Mouse (Mus musculus) gastrocnemius, adult 2 months (tissue): ENCODE results near the gene B4gat1. TPM values are rescaled to one million over a fixed set of nuclear protein-coding genes. Genes with fewer than 3 reads are reported as not detected.
A peak's percentile ranks its signal among the peaks of the same experiment; 100 is the strongest.

Experiments used
- DNase-seq: peaks from one replicate; pipeline ENCODE4 v3.0.0; 2022
- H3K27ac ChIP-seq: fragments of 200-600 bp; 2 replicates; pipeline ENCODE4 v1.8.1; 2022; ENCODE audit warnings: mild to moderate bottlenecking
- H3K4me3 ChIP-seq: fragments of 200-600 bp; 2 replicates; pipeline ENCODE4 v1.8.1; 2022; ENCODE audit warnings: mild to moderate bottlenecking, moderate library complexity
- CTCF ChIP-seq: fragments of 200-600 bp; IDR thresholded peaks from 2 replicates; pipeline ENCODE4 v1.8.1; 2022; ENCODE audit warnings: antibody characterized with exemption, mild to moderate bottlenecking, moderate library complexity
- intact Hi-C: fragments of 180-260 bp; cut with DNase I; formaldehyde crosslinking; loops from one replicate; pipeline ENCODE4 v1.15.1; 2025
- total RNA-seq, 2 experiments: library from RNA; stranded (reverse); gene quantifications; 2 replicates each; pipeline ENCODE4 v1.2.3; 2021

Gene B4gat1
- total RNA-seq, 2 experiments from 2014 or later = 20.0 to 22.4 TPM

- TF ChIP-seq CTCF = no peak
- no peak overlapping the region for H3K27ac ChIP-seq
- H3K4me3 ChIP-seq = no peak overlapping the region
Measured at GRCm38 (mm10) chr19:5013138-5013537, 25.5 kb upstream of the B4gat1 start.

GRCm38 (mm10) chr19:5014961-5015398, 23.6 kb upstream of the B4gat1 start:
- intact Hi-C loops = loop anchor here (5.0 kb wide), 3 partner anchors 43 to 602 kb away; no protein-coding TSS in a partner anchor
- peak; percentile 29 for DNase-seq
- peak; percentile 69 for TF ChIP-seq CTCF
- Histone ChIP-seq H3K27ac (no peak overlapping the region), H3K4me3 (no peak overlapping the region)

More at GRCm38 (mm10) chr19:5013138-5013537, 25.5 kb upstream of the B4gat1 start:
- DNase-seq = peak; percentile 3
- intact Hi-C loops = loop anchor here (5.0 kb wide), 2 partner anchors 41 to 604 kb away; no protein-coding TSS in a partner anchor

GRCm38 (mm10) chr19:5016221-5016742, 22.3 kb upstream of the B4gat1 start:
- DNase-seq = peak; percentile 12
- no peak for TF ChIP-seq CTCF
- intact Hi-C loops = loop anchor here (5.0 kb wide), 1 partner anchor 56 kb away; no protein-coding TSS in a partner anchor
- no peak overlapping the region; the same call in 1 of the 2 replicates for H3K27ac ChIP-seq
- H3K4me3 ChIP-seq = peak overlapping the region; percentile 36; the same call in 1 of the 2 replicates

- peak; percentile 78 for DNase-seq
- intact Hi-C loops = loop anchor here (5.0 kb wide), 1 partner anchor 56 kb away; no protein-coding TSS in a partner anchor
- no peak overlapping the region; the same call in 1 of the 2 replicates for H3K27ac ChIP-seq
- TF ChIP-seq CTCF = peak; percentile 91
- peak overlapping the region; percentile 36; the same call in 1 of the 2 replicates for H3K4me3 ChIP-seq
Measured at GRCm38 (mm10) chr19:5016782-5017181, 21.8 kb upstream of the B4gat1 start.

GRCm38 (mm10) chr19:5017611-5018010, 21.0 kb upstream of the B4gat1 start:
- intact Hi-C loops = loop anchor here (5.0 kb wide), 1 partner anchor 55 kb away; no protein-coding TSS in a partner anchor

GRCm38 (mm10) chr19:5018191-5018590, 20.4 kb upstream of the B4gat1 start:
- intact Hi-C loops = loop anchor here (5.0 kb wide), 1 partner anchor 54 kb away; no protein-coding TSS in a partner anchor

More at GRCm38 (mm10) chr19:5017611-5018010, 21.0 kb upstream of the B4gat1 start:
- Histone ChIP-seq H3K27ac (no peak overlapping the region), H3K4me3 (no peak overlapping the region)
- no peak for TF ChIP-seq CTCF
- peak; percentile 2 for DNase-seq

GRCm38 (mm10) chr19:5021416-5021815, 17.2 kb upstream of the B4gat1 start:
- TF ChIP-seq CTCF = no peak
- Histone ChIP-seq H3K27ac (no peak overlapping the region), H3K4me3 (no peak overlapping the region)
- intact Hi-C loops = no loop called here
- no peak for DNase-seq

More at GRCm38 (mm10) chr19:5018191-5018590, 20.4 kb upstream of the B4gat1 start:
- DNase-seq = peak; percentile 6
- Histone ChIP-seq H3K27ac (no peak overlapping the region), H3K4me3 (no peak overlapping the region)
- no peak for TF ChIP-seq CTCF

GRCm38 (mm10) chr19:5023621-5024479, 14.8 kb upstream of the B4gat1 start, which contains the start of gene Slc29a2:
Slc29a2 (plus strand) TSS chr19:5023860.
- H3K4me3 ChIP-seq = peak within 1 kb of the TSS; percentile 84
- peak; percentile 96 for DNase-seq
- intact Hi-C loops = no loop called here
- no peak for TF ChIP-seq CTCF
- peak within 1 kb of the TSS; percentile 93 for H3K27ac ChIP-seq

GRCm38 (mm10) chr19:5026111-5026510, 12.5 kb upstream of the B4gat1 start:
- intact Hi-C loops = no loop called here
- no peak for TF ChIP-seq CTCF
- Histone ChIP-seq H3K4me3 (no peak overlapping the region), H3K27ac (no peak overlapping the region)
- peak; percentile 14 for DNase-seq

- no peak overlapping the region for H3K4me3 ChIP-seq
- no peak for DNase-seq
- H3K27ac ChIP-seq = no peak overlapping the region
- TF ChIP-seq CTCF = no peak
- intact Hi-C loops = no loop called here
Measured at GRCm38 (mm10) chr19:5032686-5033085, 5.9 kb upstream of the B4gat1 start.

- intact Hi-C loops = no loop called here
- no peak for TF ChIP-seq CTCF
- DNase-seq = no peak
- Histone ChIP-seq H3K4me3 (no peak overlapping the region), H3K27ac (no peak overlapping the region)
Measured at GRCm38 (mm10) chr19:5036577-5036976, 2.0 kb upstream of the B4gat1 start.

- H3K27ac ChIP-seq = peak overlapping the region; percentile 94
- intact Hi-C loops = no loop called here
- TF ChIP-seq CTCF = no peak
- DNase-seq = peak; percentile 78
- H3K4me3 ChIP-seq = peak overlapping the region; percentile 84
Measured at GRCm38 (mm10) chr19:5037678-5038571, 701 bp upstream of the B4gat1 start.
